Mouse (Mus musculus) thymus, adult 2 months (tissue): ENCODE measurements around the gene Exosc5. TPM values are rescaled to one million over a fixed set of nuclear protein-coding genes. Genes with fewer than 3 reads are reported as not detected.

Source experiments
- DNase-seq: peaks from one replicate; pipeline ENCODE4 v3.0.0; 2021
- H3K27ac ChIP-seq: fragments of 200-500 bp; 2 replicates; pipeline ENCODE4 v1.5.1; 2012; ENCODE audit warnings: low read length, control low read depth; ENCODE audit not compliant: control insufficient read depth, insufficient read depth
- H3K27me3 ChIP-seq: fragments of 200-500 bp; 2 replicates; pipeline ENCODE4 v1.6.1; 2012; ENCODE audit warnings: mild to moderate bottlenecking, low read length, moderate library complexity, mixed read lengths; ENCODE audit not compliant: control insufficient read depth, insufficient read depth
- H3K36me3 ChIP-seq: fragments of 200-500 bp; 2 replicates; pipeline ENCODE4 v1.6.1; 2012; ENCODE audit warnings: mild to moderate bottlenecking, low read length, moderate library complexity; ENCODE audit not compliant: control insufficient read depth, insufficient read depth
- H3K4me1 ChIP-seq: fragments of 200-500 bp; replicated peaks from 2 replicates; pipeline ENCODE4 v1.6.1; 2012; ENCODE audit warnings: low read length; ENCODE audit not compliant: control insufficient read depth, insufficient read depth
- H3K4me3 ChIP-seq: fragments of 200-500 bp; 2 replicates; pipeline ENCODE4 v1.5.1; 2012; ENCODE audit warnings: mild to moderate bottlenecking, low read length, control low read depth, moderate library complexity; ENCODE audit not compliant: control insufficient read depth, insufficient read depth
- CTCF ChIP-seq: fragments of 200-500 bp; IDR thresholded peaks from 2 replicates; pipeline ENCODE4 v1.5.1; 2012; ENCODE audit warnings: mild to moderate bottlenecking, control low read depth, low read length, moderate library complexity, borderline replicate concordance; ENCODE audit not compliant: control insufficient read depth, poor library complexity, insufficient read depth; ENCODE audit errors: extremely low read depth
- POLR2A ChIP-seq: fragments of 200-500 bp; IDR thresholded peaks from 2 replicates; pipeline ENCODE4 v1.6.1; 2012; ENCODE audit warnings: mild to moderate bottlenecking, low read length, control low read depth, moderate library complexity; ENCODE audit not compliant: control insufficient read depth, poor library complexity, insufficient read depth; ENCODE audit errors: extremely low read depth
- whole genome bisulfite sequencing: fragments of 180-500 bp; shearing (Covaris S2); methylation state at CpG from one replicate; pipeline ENCODE4 v1.1.7; 2018; 5-methylcytosine and 5-hydroxymethylcytosine counted together
- polyA plus RNA-seq: library from polyadenylated mRNA; depleted of rRNA; stranded (reverse); fragments of >200 nt; gene quantifications from 2 replicates; pipeline ENCODE4 v1.2.3, GENCODE M21; 2012

Gene Exosc5
- polyA plus RNA-seq, 1 experiment = 146 TPM

- 7% methylated on average over 3 of the region's 3 CpGs for WGBS
- peaks cover 20% of the 10 kb centered on the region for H3K4me1 ChIP-seq
Observed at GRCm38 (mm10) chr7:25636373-25636772, 22.6 kb upstream of the Exosc5 start.

DNA sequence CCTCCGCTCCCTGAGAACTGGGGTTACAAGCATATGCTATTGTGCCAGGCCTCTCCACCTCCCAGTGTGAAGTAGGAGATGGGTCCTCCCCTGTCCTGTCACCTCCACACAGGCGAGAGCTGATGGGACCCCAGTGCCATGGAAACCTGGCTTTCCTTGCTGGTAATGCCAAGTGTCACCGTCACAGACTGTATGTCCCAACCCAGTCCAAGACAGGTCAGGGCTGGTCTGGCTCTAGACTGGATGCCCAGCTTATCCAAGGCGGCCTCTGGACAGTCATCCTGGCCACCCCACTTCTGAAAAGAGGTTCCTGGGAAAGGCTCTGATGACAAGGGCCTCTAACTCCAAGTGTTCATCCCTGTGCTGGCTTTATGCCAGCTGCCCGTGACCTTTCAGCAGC is 21.9 kb upstream of the Exosc5 start:
- Histone ChIP-seq H3K27ac (no peak overlapping the region), H3K27me3 (no peaks in the 10 kb centered on the region), H3K4me3 (no peak overlapping the region), H3K36me3 (no peaks in the 10 kb centered on the region), H3K4me1 (peaks cover 20% of the 10 kb centered on the region)
- WGBS = 96% methylated on average over 5 of the region's 5 CpGs
- TF ChIP-seq POLR2A = no peak
- TF ChIP-seq CTCF = no peak
- DNase-seq = no peak

More at GRCm38 (mm10) chr7:25636373-25636772, 22.6 kb upstream of the Exosc5 start:
- TF ChIP-seq POLR2A (no peak), CTCF (0 out of 2 replicates have a peak, but pooled peaks have one; percentile 22)
- DNase-seq = peak; percentile 39
- Histone ChIP-seq H3K27me3 (no peaks in the 10 kb centered on the region), H3K27ac (no peak overlapping the region), H3K4me3 (no peak overlapping the region), H3K36me3 (no peaks in the 10 kb centered on the region)

DNA sequence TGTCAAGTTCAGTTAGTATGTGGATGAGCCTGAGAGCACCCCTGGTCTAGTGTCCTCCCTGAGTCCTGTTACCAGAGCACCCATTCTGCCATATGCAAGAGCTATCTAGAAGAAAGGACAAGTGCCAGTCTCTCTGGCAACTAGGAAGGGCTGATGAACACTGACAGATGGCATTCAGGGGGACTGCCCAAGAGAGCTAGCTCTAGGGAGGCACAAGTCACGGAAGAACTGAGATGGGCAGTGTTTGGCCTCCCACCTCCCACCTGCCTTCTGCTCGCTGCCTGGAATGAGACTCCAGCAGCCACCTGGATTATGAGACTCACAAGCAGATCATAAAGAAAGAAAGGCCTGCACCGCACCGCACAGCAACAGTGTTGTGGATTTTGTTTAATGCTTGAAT is 19.2 kb upstream of the Exosc5 start:
- H3K27ac ChIP-seq = no peak overlapping the region
- no peaks in the 10 kb centered on the region for H3K27me3 ChIP-seq
- H3K36me3 ChIP-seq = no peaks in the 10 kb centered on the region
- TF ChIP-seq CTCF (no peak), POLR2A (no peak)
- DNase-seq = no peak
- H3K4me1 ChIP-seq = peaks cover 27% of the 10 kb centered on the region
- 97% methylated on average over 4 of the region's 4 CpGs for WGBS
- no peak overlapping the region for H3K4me3 ChIP-seq

GRCm38 (mm10) chr7:25644136-25644535 is 14.8 kb upstream of the Exosc5 start:
- WGBS = 13% methylated on average over 10 of the region's 10 CpGs
- peaks cover 53% of the 10 kb centered on the region for H3K4me1 ChIP-seq
- no peaks in the 10 kb centered on the region for H3K36me3 ChIP-seq
- no peaks in the 10 kb centered on the region for H3K27me3 ChIP-seq
- DNase-seq = peak; percentile 35
- no peak overlapping the region for H3K27ac ChIP-seq
- TF ChIP-seq POLR2A (no peak), CTCF (no peak)
- H3K4me3 ChIP-seq = no peak overlapping the region

- no peak for DNase-seq
- H3K4me3 ChIP-seq = no peak overlapping the region
- TF ChIP-seq CTCF = no peak
- TF ChIP-seq POLR2A = no peak
- H3K36me3 ChIP-seq = no peaks in the 10 kb centered on the region
- H3K27me3 ChIP-seq = no peaks in the 10 kb centered on the region
- H3K27ac ChIP-seq = no peak overlapping the region
- H3K4me1 ChIP-seq = peaks cover 58% of the 10 kb centered on the region
- WGBS = 54% methylated on average over 4 of the region's 4 CpGs
Observed at GRCm38 (mm10) chr7:25644631-25645030, 14.3 kb upstream of the Exosc5 start.

DNA sequence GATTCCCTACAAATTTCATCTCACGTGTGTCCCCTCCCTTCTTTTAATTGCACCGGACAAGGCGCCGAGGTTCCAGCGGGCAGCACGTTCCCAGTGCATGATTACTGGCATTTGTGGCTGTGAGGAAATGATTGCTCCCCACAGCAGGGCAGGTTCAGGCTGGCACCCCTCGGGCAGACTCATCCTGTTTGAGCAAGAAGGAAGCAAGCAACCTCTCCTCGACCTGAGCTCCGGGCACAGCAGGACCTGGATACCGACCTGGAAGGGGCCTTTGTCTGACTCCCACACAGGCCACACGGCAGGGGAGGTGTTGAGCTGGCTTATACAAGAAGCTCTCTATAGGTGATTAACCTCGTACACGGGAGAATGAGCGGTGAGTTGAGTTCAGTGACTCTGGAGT is 13.9 kb upstream of the Exosc5 start:
- DNase-seq = peak; percentile 35
- no peaks in the 10 kb centered on the region for H3K36me3 ChIP-seq
- no peaks in the 10 kb centered on the region for H3K27me3 ChIP-seq
- TF ChIP-seq POLR2A (no peak), CTCF (no peak)
- H3K27ac ChIP-seq = no peak overlapping the region
- H3K4me3 ChIP-seq = no peak overlapping the region
- H3K4me1 ChIP-seq = peaks cover 60% of the 10 kb centered on the region
- 41% methylated on average over 14 of the region's 14 CpGs for WGBS

GRCm38 (mm10) chr7:25647574-25648123 is 11.3 kb upstream of the Exosc5 start:
- Histone ChIP-seq H3K4me1 (peaks cover 74% of the 10 kb centered on the region), H3K4me3 (no peak overlapping the region), H3K27ac (peak overlapping the region; percentile 99), H3K27me3 (no peaks in the 10 kb centered on the region), H3K36me3 (no peaks in the 10 kb centered on the region)
- WGBS = 4% methylated on average over 5 of the region's 5 CpGs
- DNase-seq = peak; percentile 79
- TF ChIP-seq POLR2A (peak; percentile 38; the same call in 1 of the 2 replicates), CTCF (peak; percentile 87)
